Mouse (Mus musculus): ENCODE data around the gene Ctc1. TPM values are rescaled to one million over a fixed set of nuclear protein-coding genes. Genes with fewer than 3 reads are reported as not detected.

Gene Ctc1
- polyA plus RNA-seq, 2 experiments: 44.6 to 76.4 TPM

DNA sequence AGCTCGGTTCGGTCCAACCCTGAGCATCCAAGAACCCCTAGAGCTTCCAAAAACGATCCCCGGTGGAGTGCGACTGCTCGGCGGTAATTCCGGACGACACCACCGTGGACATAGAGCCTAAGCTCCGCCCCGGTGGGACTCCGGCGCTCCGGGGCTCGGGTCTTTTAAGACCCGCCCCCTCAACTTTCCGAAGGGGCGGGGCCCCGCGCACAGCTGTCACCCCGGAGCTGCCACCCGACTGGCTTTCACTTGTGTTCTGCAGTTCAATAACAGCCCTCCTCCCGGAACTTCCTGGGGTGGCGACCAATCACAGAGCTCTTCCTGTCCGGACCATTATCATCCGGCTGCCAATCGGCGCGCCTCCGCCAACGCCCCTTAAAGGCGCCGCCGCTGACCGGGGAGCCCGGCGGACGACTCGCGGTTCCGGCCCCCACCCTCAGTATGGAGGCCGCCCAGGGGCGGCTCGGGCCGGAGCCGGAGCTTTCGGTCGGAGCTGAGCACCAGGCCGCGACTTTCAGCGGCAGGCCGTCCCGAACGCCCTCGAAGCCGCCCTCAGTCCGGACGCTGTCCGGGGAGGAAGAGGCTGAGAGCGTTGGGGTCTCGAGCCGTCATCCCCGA lies 43.8 kb downstream of the Ctc1 start, which contains the start of gene Borcs6:
Gene Borcs6, plus strand, starts transcription at position 361 of the 618 bp plus-strand sequence.
- peaks cover 18% of the 10 kb centered on the region for H3K4me1 ChIP-seq (ENCODE audit: control insufficient read depth, insufficient read depth, low read length)
- no peaks in the 10 kb centered on the region for H3K27me3 ChIP-seq (ENCODE audit: control insufficient read depth, insufficient read depth, low read length)
- peak; percentile 60; the same call in 1 of the 2 replicates for TF ChIP-seq POLR2A (IDR thresholded peaks at IDR 0.05; ENCODE audit: borderline replicate concordance, extremely low read depth, insufficient read depth, insufficient read length)
- H3K4me3 ChIP-seq (replicated peaks; ENCODE audit: low read length): peak within 1 kb of the TSS; percentile 54
- DNase-seq (ENCODE audit: low spot score): peak; percentile 97
- peak within 1 kb of the TSS; percentile 87 for H3K4me2 ChIP-seq (replicated peaks; ENCODE audit: low read depth, low read length, severe bottlenecking)
- peak within 1 kb of the TSS; percentile 40 for H3K27ac ChIP-seq (replicated peaks; ENCODE audit: low read depth, low read length)
- under 1% methylated on average over 58 of the region's 64 CpGs for WGBS
- no peaks in the 10 kb centered on the region for H3K36me3 ChIP-seq (ENCODE audit: control insufficient read depth, insufficient read depth, low read length)
- H3K9me3 ChIP-seq (ENCODE audit: control insufficient read depth, low read length): no peaks in the 10 kb centered on the region
- peak; percentile 89 for ATAC-seq (ENCODE audit: low FRiP score, low read depth)
- peak within 1 kb of the TSS; percentile 67 for H3K9ac ChIP-seq (ENCODE audit: low read depth, low read length, severe bottlenecking)

DNA sequence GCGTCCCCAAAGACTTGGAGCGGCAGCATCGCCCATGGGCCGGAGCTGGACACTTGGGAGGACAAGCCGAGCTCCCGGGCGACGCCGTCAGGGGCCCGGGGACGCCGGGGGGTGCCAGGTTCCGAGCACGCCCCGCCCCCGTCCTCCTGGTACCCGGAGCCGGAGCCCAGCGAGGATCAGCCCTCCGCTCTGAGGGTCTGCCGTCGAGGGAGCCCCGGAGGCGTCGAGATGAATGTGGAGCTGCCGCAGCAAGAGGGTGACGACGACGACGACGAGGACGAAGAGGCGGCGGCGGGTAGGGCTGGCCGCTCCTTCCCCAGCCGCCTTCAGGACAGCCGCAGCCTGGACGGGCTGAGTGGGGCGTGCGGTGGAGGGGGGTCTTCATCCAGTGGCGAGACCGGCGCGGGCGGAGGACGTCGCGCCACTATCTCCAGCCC lies 44.3 kb downstream of the Ctc1 start:
- no peak for ATAC-seq (ENCODE audit: low FRiP score, low read depth)

DNA sequence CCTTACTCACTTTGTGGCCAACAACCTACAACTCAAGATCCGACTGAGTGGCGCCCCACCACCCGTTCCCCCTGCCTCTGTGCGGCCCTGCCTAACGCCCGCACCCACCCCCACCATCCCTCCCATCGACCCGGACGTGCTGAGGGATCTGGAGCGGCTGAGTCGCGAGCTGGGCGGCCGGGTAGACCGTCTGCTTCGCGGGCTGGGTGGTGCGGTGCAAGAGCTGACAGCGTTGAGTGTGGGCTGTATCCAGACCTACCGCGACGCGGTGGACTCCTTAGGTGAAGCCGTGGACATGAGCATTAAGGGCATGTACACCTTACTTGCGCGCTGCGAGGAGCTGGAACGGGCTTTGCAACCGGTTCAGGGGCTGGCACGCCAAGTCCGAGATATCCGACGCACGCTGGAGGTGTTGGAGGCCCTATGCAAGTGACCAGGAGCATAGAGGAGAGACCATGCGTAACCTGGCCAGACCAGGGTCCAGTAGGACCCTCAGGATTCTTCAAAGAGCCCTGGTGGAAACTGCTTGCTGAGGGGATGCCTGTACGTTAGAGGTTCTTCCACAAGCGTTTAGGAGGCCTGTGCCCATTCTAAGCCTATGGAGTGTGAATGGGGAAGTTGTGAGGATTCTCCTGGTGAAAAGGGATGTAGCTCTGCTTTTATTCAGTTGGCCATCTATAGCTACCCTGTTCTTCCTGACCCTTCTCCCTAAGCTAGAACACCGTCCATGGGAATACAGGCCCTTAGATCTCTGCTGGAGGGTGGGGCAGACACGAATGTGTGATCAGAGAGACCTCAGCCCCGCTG lies 44.9 kb downstream of the Ctc1 start:
- ATAC-seq (ENCODE audit: low FRiP score, low read depth): no peak
- DNase-seq (ENCODE audit: low spot score): no peak
- Histone ChIP-seq H3K9ac (ENCODE audit: low read depth, low read length, severe bottlenecking) (peak overlapping the region; percentile 64), H3K27me3 (ENCODE audit: control insufficient read depth, insufficient read depth, low read length) (no peaks in the 10 kb centered on the region), H3K36me3 (ENCODE audit: control insufficient read depth, insufficient read depth, low read length) (no peaks in the 10 kb centered on the region), H3K9me3 (ENCODE audit: control insufficient read depth, low read length) (no peaks in the 10 kb centered on the region), H3K4me2 (replicated peaks; ENCODE audit: low read depth, low read length, severe bottlenecking) (peak overlapping the region; percentile 87), H3K27ac (replicated peaks; ENCODE audit: low read depth, low read length) (peak overlapping the region; percentile 34), H3K4me3 (replicated peaks; ENCODE audit: low read length) (peak overlapping the region; percentile 54), H3K4me1 (ENCODE audit: control insufficient read depth, insufficient read depth, low read length) (peaks cover 18% of the 10 kb centered on the region)
- no peak for TF ChIP-seq POLR2A (IDR thresholded peaks at IDR 0.05; ENCODE audit: borderline replicate concordance, extremely low read depth, insufficient read depth, insufficient read length)
- WGBS: 3% methylated on average over 33 of the region's 40 CpGs

More for the DNA sequence above, 44.3 kb downstream of the Ctc1 start:
- Histone ChIP-seq H3K36me3 (ENCODE audit: control insufficient read depth, insufficient read depth, low read length) (no peaks in the 10 kb centered on the region), H3K27me3 (ENCODE audit: control insufficient read depth, insufficient read depth, low read length) (no peaks in the 10 kb centered on the region), H3K27ac (replicated peaks; ENCODE audit: low read depth, low read length) (peak overlapping the region; percentile 34), H3K9ac (ENCODE audit: low read depth, low read length, severe bottlenecking) (peak overlapping the region; percentile 64), H3K4me1 (ENCODE audit: control insufficient read depth, insufficient read depth, low read length) (peaks cover 18% of the 10 kb centered on the region), H3K9me3 (ENCODE audit: control insufficient read depth, low read length) (no peaks in the 10 kb centered on the region), H3K4me3 (replicated peaks; ENCODE audit: low read length) (peak overlapping the region; percentile 54), H3K4me2 (replicated peaks; ENCODE audit: low read depth, low read length, severe bottlenecking) (peak overlapping the region; percentile 87)
- 0% methylated on average over 15 of the region's 49 CpGs for WGBS
- DNase-seq (ENCODE audit: low spot score): no peak
- TF ChIP-seq POLR2A (IDR thresholded peaks at IDR 0.05; ENCODE audit: borderline replicate concordance, extremely low read depth, insufficient read depth, insufficient read length): no peak

DNA sequence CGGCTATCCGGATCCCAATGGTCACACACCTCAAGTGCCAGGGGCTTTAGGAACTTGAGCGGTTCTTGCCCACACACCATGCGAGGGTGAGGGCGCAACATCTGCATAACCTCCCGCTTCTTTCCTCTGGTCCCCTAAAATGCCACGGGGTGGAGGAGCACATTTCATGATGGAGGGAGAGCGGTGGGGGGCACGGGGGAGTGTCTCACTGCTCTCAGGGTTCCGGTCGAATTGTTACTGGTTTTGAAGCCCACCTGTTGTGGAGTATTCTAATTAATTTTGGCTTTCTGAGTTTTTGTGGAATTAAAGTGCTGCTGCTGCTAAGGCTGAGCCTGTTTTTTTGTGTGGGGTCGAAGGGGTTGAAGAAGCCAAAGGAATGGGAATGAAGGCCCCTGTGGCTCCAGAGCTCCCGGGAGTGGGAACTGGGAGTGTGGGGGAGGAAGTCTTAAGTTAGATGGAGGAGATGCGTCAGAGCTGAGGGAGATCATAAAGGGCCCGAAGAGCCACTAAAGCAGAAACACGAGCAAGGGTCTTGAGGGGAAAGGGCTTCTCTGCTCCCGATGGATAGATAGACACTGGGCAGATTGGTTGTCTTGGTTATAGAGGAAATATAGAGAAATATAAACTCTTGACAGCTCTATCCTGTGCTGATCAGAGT lies 45.7 kb downstream of the Ctc1 start:
- Histone ChIP-seq H3K4me1 (ENCODE audit: control insufficient read depth, insufficient read depth, low read length) (peaks cover 19% of the 10 kb centered on the region), H3K9me3 (ENCODE audit: control insufficient read depth, low read length) (no peaks in the 10 kb centered on the region), H3K36me3 (ENCODE audit: control insufficient read depth, insufficient read depth, low read length) (no peaks in the 10 kb centered on the region), H3K27me3 (ENCODE audit: control insufficient read depth, insufficient read depth, low read length) (no peaks in the 10 kb centered on the region), H3K4me3 (replicated peaks; ENCODE audit: low read length) (peak overlapping the region; percentile 54), H3K9ac (ENCODE audit: low read depth, low read length, severe bottlenecking) (peak overlapping the region; percentile 64; the same call in 1 of the 2 replicates), H3K27ac (replicated peaks; ENCODE audit: low read depth, low read length) (no peak overlapping the region), H3K4me2 (replicated peaks; ENCODE audit: low read depth, low read length, severe bottlenecking) (peak overlapping the region; percentile 87)
- ATAC-seq (ENCODE audit: low FRiP score, low read depth): no peak
- no peak for DNase-seq (ENCODE audit: low spot score)
- TF ChIP-seq POLR2A (IDR thresholded peaks at IDR 0.05; ENCODE audit: borderline replicate concordance, extremely low read depth, insufficient read depth, insufficient read length): no peak
- 12% methylated on average over 17 of the region's 17 CpGs for WGBS

DNA sequence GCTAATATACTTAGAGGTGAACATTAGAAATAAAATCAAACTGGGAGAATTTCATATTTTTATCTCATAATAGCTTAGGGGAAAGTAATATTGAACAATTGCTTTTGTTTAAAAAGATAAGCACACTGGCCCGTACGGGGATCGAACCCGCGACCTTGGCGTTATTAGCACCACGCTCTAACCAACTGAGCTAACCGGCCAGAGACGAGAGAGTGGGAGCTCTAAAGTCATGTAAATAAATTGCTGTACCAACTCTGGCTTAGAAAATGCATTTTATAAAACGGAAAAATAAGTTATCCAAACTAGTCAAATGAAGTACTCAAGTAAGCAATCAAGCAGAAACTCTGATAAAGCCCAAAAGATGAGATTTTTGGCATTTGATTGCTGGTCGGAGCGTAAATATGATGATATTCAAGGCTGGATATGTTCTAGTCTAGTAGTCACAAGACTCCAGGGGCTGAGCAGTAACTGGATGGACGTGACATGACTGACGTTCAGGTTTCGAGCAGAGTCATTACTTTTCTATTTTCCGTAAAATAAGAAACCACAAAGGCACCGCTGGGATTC lies 46.6 kb downstream of the Ctc1 start:
- Histone ChIP-seq H3K9me3 (ENCODE audit: control insufficient read depth, low read length) (no peaks in the 10 kb centered on the region), H3K27me3 (ENCODE audit: control insufficient read depth, insufficient read depth, low read length) (no peaks in the 10 kb centered on the region), H3K4me3 (replicated peaks; ENCODE audit: low read length) (peak overlapping the region; percentile 46), H3K4me1 (ENCODE audit: control insufficient read depth, insufficient read depth, low read length) (peaks cover 23% of the 10 kb centered on the region), H3K27ac (replicated peaks; ENCODE audit: low read depth, low read length) (no peak overlapping the region), H3K4me2 (replicated peaks; ENCODE audit: low read depth, low read length, severe bottlenecking) (peak overlapping the region; percentile 87), H3K9ac (ENCODE audit: low read depth, low read length, severe bottlenecking) (no peak overlapping the region), H3K36me3 (ENCODE audit: control insufficient read depth, insufficient read depth, low read length) (no peaks in the 10 kb centered on the region)
- no peak for ATAC-seq (ENCODE audit: low FRiP score, low read depth)
- peak; percentile 79 for DNase-seq (ENCODE audit: low spot score)
- TF ChIP-seq POLR2A (IDR thresholded peaks at IDR 0.05; ENCODE audit: borderline replicate concordance, extremely low read depth, insufficient read depth, insufficient read length): no peak
- under 1% methylated on average over 17 of the region's 17 CpGs for WGBS

Data from limb, embryonic 14.5 days (tissue).